Mouse (Mus musculus) liver, postnatal 0 days (tissue): Measurements from ENCODE around the gene Chit1. TPM values are rescaled to one million over a fixed set of nuclear protein-coding genes. Genes with fewer than 3 reads are reported as not detected.
A peak's percentile ranks its signal among the peaks of the same experiment; 100 is the strongest.

Experiments used
- ATAC-seq: fragments of 200-750 bp; cut with Nextera tagmentation; 2 replicates; pipeline ENCODE4 v1.8.0; 2017; ENCODE audit warnings: mild to moderate bottlenecking, moderate library complexity
- DNase-seq: peaks from one replicate; pipeline ENCODE4 v3.0.0-alpha.2; 2016
- H3K27ac ChIP-seq: fragments of 300-500 bp; sonication (generic); 2 replicates; pipeline ENCODE4 v1.5.1; 2014; ENCODE audit warnings: antibody characterized with exemption, moderate library complexity, mild to moderate bottlenecking, low read depth
- H3K27me3 ChIP-seq: fragments of 300-500 bp; sonication (generic); 2 replicates; pipeline ENCODE4 v1.6.1; 2014; ENCODE audit warnings: low read length, control low read depth, mixed read lengths; ENCODE audit not compliant: insufficient read depth
- H3K36me3 ChIP-seq: fragments of 300-500 bp; sonication (generic); replicated peaks from 2 replicates; pipeline ENCODE4 v1.6.1; 2014; ENCODE audit warnings: mild to moderate bottlenecking, control low read depth, low read length, moderate library complexity, mixed read lengths; ENCODE audit not compliant: insufficient read depth
- H3K4me1 ChIP-seq: fragments of 300-500 bp; sonication (generic); 2 replicates; pipeline ENCODE4 v1.6.1; 2014; ENCODE audit warnings: antibody characterized with exemption, mild to moderate bottlenecking, control low read depth; ENCODE audit not compliant: insufficient read depth
- H3K4me2 ChIP-seq: fragments of 300-500 bp; sonication (generic); 2 replicates; pipeline ENCODE4 v1.6.1; 2014; ENCODE audit warnings: low read depth, mild to moderate bottlenecking, low read length, moderate library complexity, mixed read lengths
- H3K4me3 ChIP-seq: fragments of 300-500 bp; sonication (generic); 2 replicates; pipeline ENCODE4 v1.5.1; 2014; ENCODE audit warnings: low read depth, low read length
- H3K9ac ChIP-seq: fragments of 300-500 bp; sonication (generic); replicated peaks from 2 replicates; pipeline ENCODE4 v1.6.1; 2014; ENCODE audit warnings: mild to moderate bottlenecking, moderate library complexity
- H3K9me3 ChIP-seq: fragments of 300-500 bp; sonication (generic); 2 replicates; pipeline ENCODE4 v1.6.1; 2016; ENCODE audit warnings: mild to moderate bottlenecking, control low read depth, low read length, mixed read lengths
- CTCF ChIP-seq: sonication (generic); IDR thresholded peaks from 2 replicates; pipeline ENCODE4 v1.5.1; 2016; ENCODE audit warnings: antibody characterized with exemption, low read depth
- EP300 ChIP-seq: IDR thresholded peaks from 2 replicates; pipeline ENCODE4 v1.6.1; 2016; ENCODE audit warnings: antibody characterized with exemption, low read depth, mild to moderate bottlenecking
- WGBS: fragments of 180-500 bp; shearing (Covaris S2); extraction: QIAGEN DNeasy Blood & Tissue Kit; methylation state at CpG from one replicate; pipeline ENCODE4 v1.1.7; 2014; ENCODE audit not compliant: insufficient replicate concordance; 5-methylcytosine and 5-hydroxymethylcytosine counted together
- polyA plus RNA-seq: library from polyadenylated mRNA; unstranded; fragments of >200 nt; fragmentation: Nextera tagmentation; extraction: Ambion mirVana; gene quantifications from 2 replicates; pipeline ENCODE4 v1.2.1, GENCODE M21; 2015

Gene Chit1
- polyA plus RNA-seq, 1 experiment from 2014 or later = 0.26 TPM

- 22% methylated on average over 12 of the region's 12 CpGs for WGBS
- Histone ChIP-seq H3K27me3 (no peaks in the 10 kb centered on the region), H3K27ac (peak overlapping the region; percentile 99), H3K4me3 (peak overlapping the region; percentile 47), H3K9me3 (no peaks in the 10 kb centered on the region), H3K36me3 (no peaks in the 10 kb centered on the region), H3K4me1 (peaks cover 50% of the 10 kb centered on the region), H3K9ac (peak overlapping the region; percentile 78), H3K4me2 (peak overlapping the region; percentile 75)
- DNase-seq = no peak
- no peak for ATAC-seq
- no peak for TF ChIP-seq EP300
- TF ChIP-seq CTCF = no peak
Observed at GRCm38 (mm10) chr1:134099516-134100235, 11.4 kb upstream of the Chit1 start.

DNA sequence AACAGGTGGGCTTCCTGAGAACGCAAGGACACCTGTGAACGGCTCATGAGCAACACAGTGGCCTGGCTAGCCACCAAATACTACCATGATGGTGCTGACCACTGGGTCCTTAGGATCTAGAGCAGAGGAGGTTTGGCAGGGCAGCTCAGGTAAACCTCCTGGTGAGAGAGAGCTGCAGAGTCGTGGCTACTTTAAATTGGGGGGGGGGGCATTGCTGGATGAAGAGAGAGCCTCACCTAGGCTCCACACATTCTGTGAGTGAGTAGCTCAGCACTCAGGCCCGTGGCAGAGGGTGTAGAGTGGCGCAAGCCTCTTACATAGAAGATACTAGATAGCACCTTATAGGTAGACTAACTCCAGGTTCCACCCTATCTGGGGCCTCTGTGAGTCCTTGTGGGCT is 10.6 kb upstream of the Chit1 start:
- H3K27me3 ChIP-seq = no peaks in the 10 kb centered on the region
- peak overlapping the region; percentile 99; the same call in 1 of the 2 replicates for H3K27ac ChIP-seq
- ATAC-seq (no peak), DNase-seq (no peak)
- no peaks in the 10 kb centered on the region for H3K9me3 ChIP-seq
- 73% methylated on average over 5 of the region's 5 CpGs for WGBS
- TF ChIP-seq CTCF (no peak), EP300 (no peak)
- no peak overlapping the region for H3K4me2 ChIP-seq
- 0 out of 2 replicates have a peak overlapping the region, but pooled peaks have one; percentile 5 for H3K9ac ChIP-seq
- no peaks in the 10 kb centered on the region for H3K36me3 ChIP-seq
- H3K4me3 ChIP-seq = no peak overlapping the region
- peaks cover 44% of the 10 kb centered on the region for H3K4me1 ChIP-seq

- Histone ChIP-seq H3K4me3 (no peak overlapping the region), H3K36me3 (no peaks in the 10 kb centered on the region), H3K4me2 (no peak overlapping the region), H3K9ac (no peak overlapping the region), H3K4me1 (peaks cover 40% of the 10 kb centered on the region), H3K9me3 (no peaks in the 10 kb centered on the region), H3K27ac (no peak overlapping the region), H3K27me3 (no peaks in the 10 kb centered on the region)
- TF ChIP-seq EP300 (no peak), CTCF (no peak)
- no peak for DNase-seq
- ATAC-seq = no peak
- 72% methylated on average over 4 of the region's 4 CpGs for WGBS
Observed at GRCm38 (mm10) chr1:134100928-134101327, 10.1 kb upstream of the Chit1 start.

DNA sequence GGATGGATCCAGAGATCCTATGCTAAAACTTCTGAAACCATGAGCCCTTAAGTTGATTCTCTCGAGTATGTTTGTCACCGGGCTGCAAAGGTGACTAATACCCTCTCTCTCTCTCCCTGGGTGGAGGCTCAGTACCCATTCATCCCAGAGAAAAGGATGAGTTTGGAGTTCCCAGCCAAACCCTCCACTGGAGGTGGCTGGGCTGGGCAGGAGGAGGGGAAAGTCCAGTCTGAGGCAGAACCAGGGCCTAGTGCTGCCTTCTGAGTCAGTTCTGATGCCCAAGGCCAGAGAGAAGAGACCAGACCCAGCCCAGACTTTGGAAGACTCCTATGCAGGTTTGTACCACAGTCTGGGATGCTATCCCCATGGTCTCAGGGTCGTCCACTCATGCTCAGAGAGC is 9.4 kb upstream of the Chit1 start:
- Histone ChIP-seq H3K9me3 (no peaks in the 10 kb centered on the region), H3K9ac (no peak overlapping the region), H3K27me3 (no peaks in the 10 kb centered on the region), H3K36me3 (no peaks in the 10 kb centered on the region), H3K4me2 (no peak overlapping the region), H3K4me3 (no peak overlapping the region), H3K27ac (no peak overlapping the region), H3K4me1 (peaks cover 38% of the 10 kb centered on the region)
- WGBS = 71% methylated on average over 3 of the region's 3 CpGs
- TF ChIP-seq EP300 (no peak), CTCF (no peak)
- ATAC-seq (no peak), DNase-seq (no peak)

GRCm38 (mm10) chr1:134103861-134104260 is 7.2 kb upstream of the Chit1 start:
- H3K27me3 ChIP-seq = no peaks in the 10 kb centered on the region
- no peak overlapping the region for H3K9ac ChIP-seq
- no peak overlapping the region for H3K4me2 ChIP-seq
- ATAC-seq = no peak
- TF ChIP-seq EP300 (no peak), CTCF (no peak)
- no peak for DNase-seq
- peaks cover 16% of the 10 kb centered on the region for H3K4me1 ChIP-seq
- no peaks in the 10 kb centered on the region for H3K9me3 ChIP-seq
- H3K36me3 ChIP-seq = no peaks in the 10 kb centered on the region
- no peak overlapping the region for H3K4me3 ChIP-seq
- peak overlapping the region; percentile 19; the same call in 1 of the 2 replicates for H3K27ac ChIP-seq
- 69% methylated on average over 5 of the region's 5 CpGs for WGBS

DNA sequence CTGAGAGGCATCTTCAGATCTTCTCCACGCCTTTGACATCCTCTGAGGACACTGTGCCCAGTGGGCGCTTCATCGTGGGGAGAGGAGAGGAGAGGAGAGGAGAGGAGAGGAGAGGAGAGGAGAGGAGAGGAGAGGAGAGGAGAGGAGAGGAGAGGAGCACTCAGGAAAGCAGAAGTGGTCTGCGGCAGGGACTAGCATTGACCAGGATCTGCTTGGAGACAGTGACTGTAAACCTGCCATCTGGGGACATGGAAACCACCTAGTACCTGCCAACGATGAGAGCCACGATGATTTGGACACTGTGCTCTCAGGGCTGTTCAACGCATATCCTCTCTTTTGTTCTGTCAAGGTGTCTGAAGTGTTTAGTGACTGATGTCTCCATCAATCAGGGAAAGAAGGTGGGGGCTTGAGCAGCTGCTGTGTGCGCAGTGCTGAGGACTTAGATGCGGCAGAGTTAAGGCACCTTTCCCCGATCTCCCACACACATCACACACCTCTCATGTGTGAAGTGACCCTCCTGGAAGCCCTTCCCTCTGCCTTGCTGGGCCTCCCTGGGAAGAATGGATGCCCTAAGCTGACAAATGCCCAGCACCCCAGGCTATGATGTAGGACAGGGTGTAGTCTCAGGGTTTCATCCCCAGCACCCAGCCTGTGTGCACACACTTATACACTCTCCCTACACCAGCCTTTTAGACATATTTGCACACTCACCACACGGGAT is 5.8 kb upstream of the Chit1 start:
- whole genome bisulfite sequencing = 53% methylated on average over 11 of the region's 11 CpGs
- no peak for TF ChIP-seq EP300
- TF ChIP-seq CTCF = no peak
- no peak overlapping the region for H3K4me3 ChIP-seq
- no peaks in the 10 kb centered on the region for H3K36me3 ChIP-seq
- ATAC-seq = no peak
- no peaks in the 10 kb centered on the region for H3K9me3 ChIP-seq
- peak overlapping the region; percentile 20 for H3K4me2 ChIP-seq
- H3K4me1 ChIP-seq = peaks cover 8% of the 10 kb centered on the region
- H3K27ac ChIP-seq = no peak overlapping the region
- peak overlapping the region; percentile 17; the same call in 1 of the 2 replicates for H3K9ac ChIP-seq
- no peak for DNase-seq
- no peaks in the 10 kb centered on the region for H3K27me3 ChIP-seq
